Mouse (Mus musculus): ENCODE results near the gene Cyfip1.

The Cyfip1 gene

DNA sequence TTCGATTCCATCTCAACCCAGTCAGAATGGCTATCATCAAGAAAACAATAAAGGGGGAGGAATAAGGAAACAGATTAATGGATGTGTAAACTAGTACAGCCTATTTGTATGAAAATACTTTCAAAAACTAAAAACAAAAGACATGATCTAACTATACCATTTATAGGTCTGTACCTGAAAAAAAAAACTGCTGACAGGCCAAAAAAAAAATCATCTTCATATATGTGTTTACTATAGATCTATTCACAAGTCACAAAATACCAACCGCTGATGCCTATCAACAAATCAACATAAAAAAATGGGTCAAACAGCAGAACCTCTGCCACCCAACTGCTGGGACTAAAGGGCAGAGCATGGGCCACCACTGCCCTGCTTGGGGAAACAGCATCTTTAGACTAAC, 114.5 kb downstream of the Cyfip1 start:
- no peak for DNase-seq (ENCODE audit: low spot score in 2 of 2)

DNA sequence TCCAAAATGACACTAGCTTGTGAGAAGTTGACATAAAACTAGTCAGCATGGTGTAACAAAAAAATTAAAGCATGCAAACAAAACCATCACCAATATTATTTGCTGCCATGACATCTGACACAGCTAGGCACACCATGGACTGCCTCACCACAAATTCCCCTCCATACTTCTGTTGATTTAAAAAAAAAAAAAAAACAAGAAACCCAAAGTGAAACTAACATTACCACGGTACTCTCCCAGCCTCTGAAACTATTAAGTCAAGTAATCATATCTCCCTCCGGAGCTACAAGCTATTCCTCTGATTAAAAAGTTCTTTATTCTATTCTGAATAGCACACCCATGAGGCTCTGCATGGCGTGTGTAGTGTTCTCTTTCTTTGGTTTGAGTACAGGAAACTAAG, 115.6 kb downstream of the Cyfip1 start:
- no peak for DNase-seq (ENCODE audit: low spot score in 2 of 2)

DNA sequence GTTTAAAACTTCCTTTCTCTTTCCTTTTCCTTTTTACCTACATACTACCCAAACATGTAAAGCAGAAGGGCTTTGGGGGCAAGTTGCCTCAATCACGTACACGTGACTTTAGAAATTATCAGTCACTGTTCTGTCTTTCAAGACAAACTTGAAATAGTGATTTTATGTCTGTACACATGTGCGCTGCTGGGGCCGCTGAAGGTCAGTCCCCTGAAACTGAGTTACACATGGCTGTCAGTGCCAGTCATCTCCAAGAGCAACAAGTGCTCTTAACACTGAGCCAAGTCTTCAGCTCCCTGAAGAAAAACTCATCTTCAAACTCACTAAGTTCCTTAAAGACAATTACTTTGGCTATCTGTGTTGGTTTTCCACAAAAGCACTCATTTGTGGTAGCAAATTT, 116.4 kb downstream of the Cyfip1 start:
- no peak for DNase-seq (ENCODE audit: low spot score in 2 of 2)

DNA sequence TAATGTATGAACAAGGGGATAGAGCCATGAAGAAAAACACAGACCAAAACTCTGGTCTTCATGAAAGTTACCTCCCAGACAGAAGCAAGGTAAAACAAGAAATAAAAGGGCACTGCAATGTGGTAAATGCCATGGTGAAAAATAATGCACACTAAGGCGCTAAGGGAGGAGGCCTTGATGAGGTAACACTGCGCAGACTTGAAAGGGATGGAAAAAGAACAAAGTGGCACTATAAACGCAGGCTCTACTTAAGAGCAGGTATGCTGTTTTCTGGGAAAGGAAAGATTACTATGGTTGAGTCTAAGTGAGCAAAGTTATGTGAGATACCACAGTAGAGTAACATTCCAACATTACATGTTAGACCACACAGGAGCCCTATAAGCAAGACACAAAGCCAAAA, 118.3 kb downstream of the Cyfip1 start:
- DNase-seq (ENCODE audit: low spot score in 2 of 2) = no peak

DNA sequence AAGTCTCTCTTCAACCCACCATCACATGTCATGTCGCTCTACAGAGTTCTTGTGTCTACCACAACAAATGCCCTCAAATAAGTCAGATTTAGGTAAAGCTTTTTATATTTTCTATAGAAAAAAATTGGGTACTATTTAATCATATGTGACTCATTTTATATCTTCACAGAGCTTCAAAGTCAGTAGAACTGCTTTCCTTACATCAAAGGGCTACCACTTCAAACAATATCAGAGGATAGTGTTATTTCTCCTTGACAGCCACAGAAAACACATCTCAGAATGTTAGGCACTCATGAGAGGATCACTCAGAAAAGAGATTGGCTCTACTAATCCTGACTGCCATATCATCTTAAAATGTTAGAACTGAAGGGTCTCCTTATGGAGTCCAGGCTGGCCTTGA, 119.0 kb downstream of the Cyfip1 start:
- no peak for DNase-seq (ENCODE audit: low spot score in 2 of 2)

DNA sequence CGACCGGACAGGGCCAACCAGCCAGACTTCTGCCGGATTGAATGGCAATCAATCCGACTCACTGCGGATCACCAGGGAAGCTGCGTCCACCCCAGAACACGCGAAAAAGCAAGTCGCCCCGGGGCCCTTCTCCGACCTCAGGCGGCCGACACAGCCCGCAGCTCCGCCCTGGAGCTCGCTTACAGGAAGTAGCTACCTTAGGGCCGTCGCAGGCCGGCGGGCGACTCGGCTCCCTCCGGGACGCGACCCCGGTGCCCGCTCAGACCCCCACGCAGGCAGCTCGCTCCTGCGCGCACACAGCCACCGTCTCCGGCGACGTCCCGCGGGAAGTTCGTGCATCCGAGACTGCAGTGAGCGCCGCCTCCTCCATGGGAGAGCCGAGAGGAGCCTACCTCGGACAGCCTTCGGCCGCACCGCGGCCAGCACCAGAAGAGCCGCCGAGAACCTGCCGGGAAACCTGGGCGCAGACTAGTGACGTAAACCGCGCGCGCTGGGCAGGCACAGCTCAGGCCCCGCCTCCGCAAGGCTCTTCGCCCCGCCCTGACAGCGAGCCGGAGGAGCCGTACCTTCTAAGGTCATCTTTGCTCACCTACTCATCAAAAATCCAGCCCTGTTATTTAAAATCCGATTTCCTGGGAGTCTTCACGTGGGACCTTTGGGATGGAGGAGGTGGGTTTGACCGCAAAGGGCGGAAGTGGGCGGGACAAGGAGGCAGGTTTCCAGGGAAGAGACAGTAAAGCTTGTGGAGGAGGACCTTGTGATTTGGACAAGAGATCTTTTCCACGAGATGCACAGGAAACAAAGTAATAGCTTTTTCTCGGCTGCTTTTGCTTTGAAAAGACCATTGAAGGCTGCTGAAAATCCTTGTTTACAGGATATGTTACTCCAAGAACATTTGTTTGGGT, 120.7 kb downstream of the Cyfip1 start, which contains the start of gene Nipa2:
TSS of gene Nipa2 (minus strand) at position 473 of the 905 bp plus-strand sequence.
- peak; percentile 91 to 93 for DNase-seq (ENCODE audit: low spot score in 2 of 2)

DNA sequence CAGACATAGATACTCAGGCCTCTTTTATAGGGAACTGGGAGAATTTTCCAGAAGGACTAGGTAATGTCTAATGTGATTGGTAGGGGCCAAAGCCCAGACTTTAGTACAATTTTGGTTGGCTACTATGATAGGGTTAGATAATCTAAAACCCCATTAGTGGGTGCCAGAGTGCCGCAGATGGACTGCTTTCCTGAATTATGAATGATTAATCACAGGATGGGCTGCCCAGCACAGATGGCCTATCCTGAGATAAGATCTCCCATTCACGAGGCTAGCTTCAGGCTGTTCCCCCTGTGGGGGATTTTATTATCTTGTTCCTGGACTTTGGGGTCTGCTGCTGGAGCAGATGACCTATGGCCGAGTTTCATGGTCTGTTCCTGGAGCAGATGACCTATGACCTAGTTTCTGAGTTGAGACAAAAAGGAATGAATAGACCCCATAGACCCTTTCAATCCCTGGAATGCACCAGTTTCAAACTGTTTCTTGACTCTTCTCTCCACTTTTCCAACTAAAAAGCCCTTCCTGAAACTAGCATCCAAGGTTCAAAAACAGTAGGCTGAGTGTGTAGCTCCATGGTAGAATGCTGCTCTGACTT, 125.4 kb downstream of the Cyfip1 start:
- no peak for DNase-seq (ENCODE audit: low spot score in 2 of 2)

DNA sequence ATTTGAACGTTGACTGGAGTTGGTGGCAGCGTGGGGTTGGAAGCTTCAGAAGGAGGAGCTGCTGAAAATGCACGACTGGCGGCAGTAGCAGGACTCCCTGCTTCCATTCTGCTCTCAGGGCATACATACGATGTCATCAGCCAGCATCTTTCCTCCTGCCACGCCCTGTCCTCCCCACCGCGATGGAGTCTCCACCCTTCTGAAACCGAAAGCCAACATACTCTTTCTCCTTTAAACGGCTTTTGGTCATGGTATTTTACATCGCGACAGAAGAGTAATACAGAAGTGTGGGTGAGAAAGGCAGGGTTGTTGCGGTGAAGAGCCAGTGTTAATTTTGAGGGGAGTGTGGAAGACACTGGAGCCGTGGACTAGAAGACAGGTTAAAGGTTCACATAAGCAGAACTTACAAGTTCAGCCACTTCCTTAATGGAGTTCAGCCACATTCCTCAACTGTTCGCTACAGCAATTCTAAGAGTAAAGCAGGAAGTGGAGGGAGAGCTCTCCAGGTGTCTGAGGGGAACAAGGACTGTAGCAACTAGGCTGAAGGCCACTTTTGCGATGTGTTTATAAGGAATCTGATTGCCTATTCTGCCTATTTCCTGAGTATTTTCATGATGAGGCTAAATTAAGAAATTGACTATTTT, 126.8 kb downstream of the Cyfip1 start:
- peak; percentile 58 to 59 for DNase-seq (ENCODE audit: low spot score in 2 of 2)

DNA sequence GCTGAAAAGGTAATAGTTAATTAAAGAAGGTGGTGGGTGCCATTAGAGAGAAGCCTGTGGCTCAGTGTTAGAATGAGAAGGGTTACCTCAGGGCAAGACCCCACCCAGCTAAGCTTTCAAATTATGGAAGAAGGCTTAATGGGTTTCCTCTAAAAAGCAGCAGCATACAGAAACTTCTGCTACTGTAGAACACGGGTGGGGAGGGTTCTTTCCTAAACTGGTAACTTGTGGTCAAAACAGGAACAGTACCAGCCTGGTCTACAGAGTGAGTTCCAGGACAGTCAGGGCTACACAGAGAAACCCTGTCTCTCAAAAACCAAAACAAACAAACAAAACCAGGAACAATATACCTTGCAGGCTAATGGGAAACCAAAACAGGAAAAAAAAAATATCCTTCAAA, 127.9 kb downstream of the Cyfip1 start:
- DNase-seq (ENCODE audit: low spot score in 2 of 2) = no peak

DNA sequence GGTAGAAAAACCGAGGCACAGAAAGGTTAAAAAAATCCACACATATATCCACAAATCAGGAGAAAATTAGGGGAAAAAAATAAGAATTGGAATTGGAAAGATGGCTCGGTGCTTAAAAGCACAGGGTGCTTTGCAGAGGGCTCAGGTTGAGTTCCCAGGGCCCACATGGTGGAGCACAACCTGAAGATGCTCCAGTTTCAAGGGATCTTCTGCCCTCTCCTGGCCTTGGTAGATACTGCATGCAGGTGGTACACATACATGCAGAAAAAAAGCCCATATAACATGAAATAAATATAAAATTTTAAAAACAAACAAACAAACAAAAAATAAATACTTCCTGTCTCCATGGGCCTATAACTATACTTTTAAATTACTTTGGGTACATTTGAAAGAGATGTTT, 132.9 kb downstream of the Cyfip1 start:
- DNase-seq (ENCODE audit: low spot score in 2 of 2) = no peak

DNA sequence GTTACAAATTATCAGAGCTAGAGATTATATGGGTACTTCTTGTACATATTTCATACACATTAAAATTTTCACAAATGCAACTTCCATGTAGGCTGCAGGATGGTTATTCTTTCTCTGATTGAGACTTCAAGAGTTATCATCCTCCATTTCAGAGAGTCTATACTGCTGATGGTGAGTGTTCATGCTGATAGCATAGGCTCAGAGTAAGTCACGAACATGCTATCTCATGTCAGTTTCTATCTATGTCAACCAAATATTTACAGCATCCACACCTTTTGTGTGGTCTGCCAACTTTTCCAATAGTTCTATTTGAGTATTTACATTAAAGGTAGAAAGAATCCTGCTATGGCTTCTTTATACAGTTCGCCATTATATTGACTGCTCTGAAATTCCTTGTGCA, 140.0 kb downstream of the Cyfip1 start:
- no peak for DNase-seq (ENCODE audit: low spot score in 2 of 2)

Measured in natural killer cell, adult 2 months (primary cell).